Mouse (Mus musculus) heart, embryonic 12.5 days (tissue): Measurements from ENCODE around the gene Gm42688. TPM values are rescaled to one million over a fixed set of nuclear protein-coding genes. Genes with fewer than 3 reads are reported as not detected.

Experiments
- ATAC-seq: fragments of 200-750 bp; cut with Nextera tagmentation; 2 replicates; pipeline ENCODE4 v1.8.0; 2017; ENCODE audit warnings: moderate TSS enrichment, moderate library complexity; ENCODE audit not compliant: insufficient number of reproducible peaks, low FRiP score
- H3K27ac ChIP-seq: fragments of 300-500 bp; sonication (generic); 2 replicates; pipeline ENCODE4 v1.5.1; 2016; ENCODE audit warnings: mild to moderate bottlenecking, moderate library complexity; ENCODE audit not compliant: poor library complexity, severe bottlenecking
- H3K27me3 ChIP-seq: fragments of 300-500 bp; sonication (generic); replicated peaks from 2 replicates; pipeline ENCODE4 v1.6.1; 2016; ENCODE audit warnings: mild to moderate bottlenecking, moderate library complexity
- H3K36me3 ChIP-seq: fragments of 300-500 bp; sonication (generic); 2 replicates; pipeline ENCODE4 v1.6.1; 2016; ENCODE audit warnings: mild to moderate bottlenecking, moderate library complexity
- H3K4me1 ChIP-seq: fragments of 300-500 bp; sonication (generic); replicated peaks from 2 replicates; pipeline ENCODE4 v1.6.1; 2016; ENCODE audit warnings: mild to moderate bottlenecking
- H3K4me2 ChIP-seq: fragments of 300-500 bp; sonication (generic); 2 replicates; pipeline ENCODE4 v1.6.1; 2016; ENCODE audit warnings: mild to moderate bottlenecking, moderate library complexity
- H3K4me3 ChIP-seq: fragments of 300-500 bp; sonication (generic); 2 replicates; pipeline ENCODE4 v1.5.1; 2016; ENCODE audit warnings: mild to moderate bottlenecking
- H3K9ac ChIP-seq: fragments of 300-500 bp; sonication (generic); 2 replicates; pipeline ENCODE4 v1.6.1; 2016; ENCODE audit warnings: mild to moderate bottlenecking, moderate library complexity
- H3K9me3 ChIP-seq: fragments of 300-500 bp; sonication (generic); replicated peaks from 2 replicates; pipeline ENCODE4 v1.6.1; 2016; ENCODE audit warnings: mild to moderate bottlenecking, moderate library complexity
- WGBS: fragments of 180-500 bp; shearing (Covaris S2); methylation state at CpG from one replicate; pipeline ENCODE4 v1.1.7; 2016; 5-methylcytosine and 5-hydroxymethylcytosine counted together
- polyA plus RNA-seq: library from polyadenylated mRNA; unstranded; fragments of >200 nt; fragmentation: Nextera tagmentation; extraction: Ambion mirVana; gene quantifications from 2 replicates; pipeline ENCODE4 v1.2.1, GENCODE M21; 2016

Gm42688 gene
- polyA plus RNA-seq, 1 experiment from 2014 or later = 2.2 TPM

DNA sequence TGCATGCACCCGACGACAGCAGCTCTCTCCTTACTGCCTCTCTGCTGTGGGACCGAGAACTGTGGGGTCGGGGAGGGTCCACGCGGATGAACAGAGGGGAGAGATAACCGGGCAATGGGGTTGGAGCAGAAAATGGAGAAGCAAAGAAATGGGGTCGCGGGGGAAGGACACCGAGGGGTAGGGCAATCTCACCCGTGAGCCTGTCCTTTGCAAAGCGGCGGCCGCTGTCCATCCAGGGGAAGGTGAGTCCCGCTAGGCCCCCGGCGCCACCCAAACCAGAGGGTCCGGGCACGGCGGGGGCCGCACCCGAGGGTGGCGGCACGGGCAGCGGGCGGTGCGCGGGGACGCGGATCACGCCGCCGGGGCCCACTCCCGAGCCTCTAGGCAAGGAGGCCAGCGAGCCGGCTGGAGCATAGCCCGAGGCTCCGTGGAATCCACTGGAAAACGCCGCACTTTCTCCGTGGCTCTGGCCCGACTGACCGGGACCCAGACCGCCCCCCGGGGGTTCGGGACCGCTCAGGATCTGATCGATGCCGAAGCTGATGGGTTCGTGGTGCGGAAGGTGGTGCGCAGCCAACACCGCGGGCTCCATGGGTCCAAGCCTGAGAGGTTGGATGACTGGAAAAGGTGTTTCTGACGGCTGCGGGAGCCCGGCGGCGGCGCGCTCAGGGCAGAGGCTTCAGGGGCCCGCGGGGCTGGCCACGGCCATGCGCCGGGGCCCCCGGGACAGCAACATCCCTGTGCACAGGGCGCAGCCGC, 31.8 kb upstream of the Gm42688 start:
- Histone ChIP-seq H3K4me3 (peak overlapping the region; percentile 29), H3K36me3 (no peaks in the 10 kb centered on the region), H3K27ac (no peak overlapping the region), H3K9ac (no peak overlapping the region), H3K4me2 (peak overlapping the region; percentile 32), H3K4me1 (peaks cover 27% of the 10 kb centered on the region), H3K27me3 (peaks cover 96% of the 10 kb centered on the region), H3K9me3 (no peaks in the 10 kb centered on the region)
- no peak for ATAC-seq
- 1% methylated on average over 69 of the region's 69 CpGs for WGBS

DNA sequence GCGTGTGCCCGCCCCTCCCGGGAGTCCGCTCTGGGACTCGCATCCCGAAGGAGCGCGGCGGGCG, 31.3 kb upstream of the Gm42688 start, which contains the start of gene Tlx2:
Tlx2 (minus strand) TSS at position 47 of the 64 bp plus-strand sequence.
- Histone ChIP-seq H3K36me3 (no peaks in the 10 kb centered on the region), H3K9ac (no peak within 1 kb of the TSS), H3K9me3 (no peaks in the 10 kb centered on the region), H3K27me3 (peaks cover 96% of the 10 kb centered on the region), H3K4me3 (peak within 1 kb of the TSS; percentile 37), H3K4me1 (peaks cover 27% of the 10 kb centered on the region), H3K4me2 (peak within 1 kb of the TSS; percentile 62), H3K27ac (no peak within 1 kb of the TSS)
- no peak for ATAC-seq
- WGBS = under 1% methylated on average over 10 of the region's 10 CpGs

DNA sequence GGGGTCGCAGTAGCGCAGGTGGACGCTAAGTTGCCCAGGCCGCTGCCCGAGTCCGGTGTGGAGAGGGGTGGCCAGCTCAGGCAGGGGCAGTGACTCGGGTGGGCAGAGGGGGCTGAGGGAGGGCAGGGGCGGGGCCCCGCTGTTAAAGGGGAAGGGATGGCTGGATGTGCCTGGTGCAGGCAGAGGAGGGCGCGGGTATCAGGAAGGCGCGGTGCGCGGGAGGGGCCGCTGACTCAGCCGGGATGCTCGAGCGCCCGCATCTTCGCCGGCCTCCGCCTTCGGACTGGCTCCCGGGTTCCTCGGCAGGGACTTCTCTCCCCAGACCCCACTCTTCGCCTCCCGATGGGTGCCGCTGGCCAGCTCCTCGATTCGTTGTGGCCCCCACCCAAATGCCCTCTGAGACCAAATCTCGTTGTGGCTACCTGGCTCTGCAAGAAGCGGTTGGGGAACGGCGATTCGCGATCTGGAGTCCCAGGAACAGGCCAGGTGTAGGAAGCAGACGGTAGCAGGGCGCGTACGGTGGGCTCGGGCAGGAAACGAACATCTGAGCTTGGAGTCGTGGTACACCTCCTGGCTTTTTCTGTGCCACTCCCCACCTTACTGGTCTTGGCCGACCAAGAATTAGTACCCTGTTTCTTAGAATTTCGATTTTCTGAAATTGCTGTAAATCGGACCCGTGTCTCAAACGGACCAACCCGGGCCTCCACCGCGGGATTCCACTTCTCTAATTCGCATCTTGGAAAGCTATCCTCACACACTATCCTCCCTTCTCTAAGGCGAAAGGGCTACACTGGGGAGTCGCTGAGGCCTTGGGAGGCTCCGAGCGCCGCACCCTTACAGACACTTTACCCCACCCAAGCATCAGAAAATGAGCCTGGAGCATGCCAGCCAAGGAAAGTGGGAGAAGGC, 30.9 kb upstream of the Gm42688 start:
- no peak overlapping the region for H3K27ac ChIP-seq
- H3K9me3 ChIP-seq = no peaks in the 10 kb centered on the region
- H3K36me3 ChIP-seq = no peaks in the 10 kb centered on the region
- ATAC-seq = no peak
- no peak overlapping the region for H3K9ac ChIP-seq
- H3K4me2 ChIP-seq = peak overlapping the region; percentile 32
- under 1% methylated on average over 54 of the region's 58 CpGs for WGBS
- peaks cover 97% of the 10 kb centered on the region for H3K27me3 ChIP-seq
- H3K4me1 ChIP-seq = peaks cover 27% of the 10 kb centered on the region
- H3K4me3 ChIP-seq = peak overlapping the region; percentile 29

- H3K9ac ChIP-seq = no peak overlapping the region
- 2% methylated on average over 21 of the region's 24 CpGs for WGBS
Observed at GRCm38 (mm10) chr6:83071220-83071619, 30.2 kb upstream of the Gm42688 start.

GRCm38 (mm10) chr6:83074979-83075378, 26.4 kb upstream of the Gm42688 start:
- 0 out of 2 replicates have a peak, but pooled peaks cover 3% of the 10 kb centered on the region for H3K36me3 ChIP-seq
- 20% methylated on average over 2 of the region's 2 CpGs for WGBS

More at GRCm38 (mm10) chr6:83071220-83071619, 30.2 kb upstream of the Gm42688 start:
- Histone ChIP-seq H3K27me3 (peaks cover 97% of the 10 kb centered on the region), H3K4me3 (no peak overlapping the region), H3K9me3 (no peaks in the 10 kb centered on the region), H3K27ac (no peak overlapping the region), H3K4me1 (peaks cover 27% of the 10 kb centered on the region), H3K4me2 (0 out of 2 replicates have a peak overlapping the region, but pooled peaks have one; percentile 14), H3K36me3 (no peaks in the 10 kb centered on the region)
- ATAC-seq = peak; percentile 40; the same call in 1 of the 2 replicates

GRCm38 (mm10) chr6:83077630-83078323, 23.6 kb upstream of the Gm42688 start, which contains the start of gene Pcgf1:
TSS of gene Pcgf1 (plus strand) at chr6:83077869.
- Histone ChIP-seq H3K4me2 (peak within 1 kb of the TSS; percentile 97), H3K9ac (peak within 1 kb of the TSS; percentile 71), H3K27me3 (peaks cover 58% of the 10 kb centered on the region), H3K27ac (peak within 1 kb of the TSS; percentile 38; the same call in 1 of the 2 replicates), H3K36me3 (peaks cover 23% of the 10 kb centered on the region), H3K4me3 (peak within 1 kb of the TSS; percentile 62), H3K4me1 (peaks cover 11% of the 10 kb centered on the region; the same call in 1 of the 2 replicates), H3K9me3 (no peaks in the 10 kb centered on the region)
- peak; percentile 52 for ATAC-seq
- WGBS = under 1% methylated on average over 54 of the region's 54 CpGs

More at GRCm38 (mm10) chr6:83074979-83075378, 26.4 kb upstream of the Gm42688 start:
- Histone ChIP-seq H3K4me1 (peaks cover 22% of the 10 kb centered on the region), H3K9ac (no peak overlapping the region), H3K27me3 (peaks cover 75% of the 10 kb centered on the region), H3K4me3 (no peak overlapping the region), H3K4me2 (no peak overlapping the region), H3K9me3 (no peaks in the 10 kb centered on the region), H3K27ac (no peak overlapping the region)
- ATAC-seq = no peak

DNA sequence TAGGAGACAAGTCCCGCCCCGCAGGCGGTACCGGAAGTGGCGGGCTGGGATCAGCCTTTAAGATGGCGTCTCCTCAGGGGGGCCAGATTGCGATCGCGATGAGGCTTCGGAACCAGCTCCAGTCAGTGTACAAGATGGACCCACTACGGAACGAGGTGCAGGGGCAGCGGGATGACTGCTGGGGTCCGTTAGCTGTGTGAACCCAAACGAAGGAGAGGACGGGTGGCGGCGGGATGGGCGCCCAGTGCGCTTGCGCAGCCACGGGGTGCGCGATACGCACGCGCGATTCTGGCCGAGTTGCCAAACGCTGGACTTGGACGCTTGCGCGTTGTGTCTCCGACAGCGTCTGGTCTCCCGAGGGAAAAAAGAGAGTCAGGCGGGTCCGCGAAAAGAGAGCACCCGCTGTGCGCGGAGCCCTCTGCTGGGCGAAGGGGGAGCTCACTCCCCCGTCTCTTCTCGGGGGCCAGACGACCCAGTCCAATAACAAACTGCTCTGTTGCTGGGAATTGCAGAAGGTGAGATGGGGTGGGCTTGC, 23.0 kb upstream of the Gm42688 start:
- ATAC-seq = peak; percentile 94
- Histone ChIP-seq H3K9me3 (no peaks in the 10 kb centered on the region), H3K4me2 (peak overlapping the region; percentile 97), H3K27ac (peak overlapping the region; percentile 38; the same call in 1 of the 2 replicates), H3K36me3 (peaks cover 23% of the 10 kb centered on the region), H3K27me3 (peaks cover 59% of the 10 kb centered on the region), H3K4me1 (peaks cover 11% of the 10 kb centered on the region; the same call in 1 of the 2 replicates), H3K9ac (peak overlapping the region; percentile 71), H3K4me3 (peak overlapping the region; percentile 62)
- WGBS = under 1% methylated on average over 46 of the region's 46 CpGs

DNA sequence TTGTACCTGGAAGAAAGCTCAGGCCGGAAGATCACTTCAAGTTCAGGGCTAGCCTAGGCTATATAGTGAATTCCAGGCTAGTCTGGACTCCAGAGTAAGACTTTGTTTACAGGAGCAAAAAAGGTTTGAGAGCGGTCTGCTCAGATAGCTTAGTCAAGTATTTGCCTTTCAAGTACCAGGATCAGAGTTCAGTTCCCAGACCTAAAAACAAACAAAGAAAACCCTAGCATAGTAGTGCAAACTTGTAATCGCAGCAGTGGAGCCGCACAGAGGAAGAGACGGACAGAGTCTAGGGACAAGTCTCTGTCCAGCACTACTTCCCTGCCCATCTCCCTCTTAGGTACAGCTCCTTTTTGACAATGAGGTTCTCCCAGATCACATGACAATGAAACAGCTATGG, 21.2 kb upstream of the Gm42688 start:
- Histone ChIP-seq H3K4me1 (peaks cover 11% of the 10 kb centered on the region; the same call in 1 of the 2 replicates), H3K4me3 (no peak overlapping the region), H3K27ac (no peak overlapping the region), H3K36me3 (peaks cover 23% of the 10 kb centered on the region), H3K4me2 (no peak overlapping the region), H3K9me3 (no peaks in the 10 kb centered on the region), H3K9ac (no peak overlapping the region), H3K27me3 (peaks cover 59% of the 10 kb centered on the region)
- WGBS = 94% methylated on average over 5 of the region's 5 CpGs
- ATAC-seq = no peak

DNA sequence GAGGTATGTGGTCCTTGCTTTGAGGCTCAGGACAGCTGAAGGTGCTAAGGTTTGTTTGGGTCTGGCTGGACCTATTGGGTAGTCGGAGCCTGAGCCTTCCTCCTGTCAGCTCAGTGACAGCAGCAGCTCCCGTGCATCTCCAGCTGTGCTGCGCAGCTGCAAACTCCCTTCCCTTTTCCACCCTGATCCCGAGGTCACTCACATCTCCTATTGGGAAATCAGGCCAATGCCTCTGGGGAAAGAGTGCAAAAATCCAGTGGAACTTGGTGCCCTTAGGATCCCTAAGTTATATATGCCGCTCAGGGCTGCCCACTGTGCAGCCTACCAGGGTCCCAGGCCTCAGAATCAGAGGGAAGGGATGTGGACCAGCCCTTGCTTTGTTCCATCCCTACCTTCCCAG, 17.9 kb upstream of the Gm42688 start:
- H3K9me3 ChIP-seq = no peaks in the 10 kb centered on the region
- 17% methylated on average over 5 of the region's 5 CpGs for WGBS
- H3K27ac ChIP-seq = no peak overlapping the region
- H3K4me1 ChIP-seq = peaks cover 29% of the 10 kb centered on the region
- no peak for ATAC-seq
- peaks cover 68% of the 10 kb centered on the region for H3K27me3 ChIP-seq
- H3K36me3 ChIP-seq = peaks cover 23% of the 10 kb centered on the region
- H3K4me2 ChIP-seq = no peak overlapping the region
- no peak overlapping the region for H3K4me3 ChIP-seq
- H3K9ac ChIP-seq = no peak overlapping the region

DNA sequence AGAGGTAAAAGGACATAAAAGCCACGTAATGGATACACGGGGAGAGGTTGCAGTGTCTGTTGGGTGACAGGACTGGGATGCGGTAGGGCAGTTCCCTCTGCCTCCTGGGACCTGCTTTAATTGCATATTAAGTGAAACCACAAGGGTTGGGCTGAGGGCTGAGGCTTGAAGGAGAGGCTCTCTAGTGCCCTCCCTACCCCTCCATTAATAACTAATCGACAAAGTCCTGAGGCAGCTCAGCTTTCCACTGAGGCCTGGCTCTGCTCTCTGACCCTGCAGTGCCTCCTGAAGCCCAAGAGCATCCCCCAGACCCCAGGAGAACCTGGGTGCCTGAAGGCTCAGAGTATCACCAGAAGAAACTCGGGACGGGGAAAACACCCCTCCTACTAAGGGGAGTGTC, 16.9 kb upstream of the Gm42688 start:
- Histone ChIP-seq H3K27me3 (peaks cover 77% of the 10 kb centered on the region), H3K4me3 (no peak overlapping the region), H3K9me3 (no peaks in the 10 kb centered on the region), H3K27ac (no peak overlapping the region), H3K4me1 (peaks cover 22% of the 10 kb centered on the region), H3K4me2 (no peak overlapping the region), H3K9ac (no peak overlapping the region), H3K36me3 (peaks cover 23% of the 10 kb centered on the region)
- no peak for ATAC-seq
- WGBS = 10% methylated on average over 6 of the region's 6 CpGs
